Mouse (Mus musculus) neural tube, embryonic 10.5 days (tissue): Measurements from ENCODE around the gene Tnni3k.

Experiments
- DNase-seq: peaks from one replicate; pipeline ENCODE4 v3.0.0-alpha.2; 2017; ENCODE audit warnings: low spot score; ENCODE audit errors: extremely low spot score

The Tnni3k gene

DNA sequence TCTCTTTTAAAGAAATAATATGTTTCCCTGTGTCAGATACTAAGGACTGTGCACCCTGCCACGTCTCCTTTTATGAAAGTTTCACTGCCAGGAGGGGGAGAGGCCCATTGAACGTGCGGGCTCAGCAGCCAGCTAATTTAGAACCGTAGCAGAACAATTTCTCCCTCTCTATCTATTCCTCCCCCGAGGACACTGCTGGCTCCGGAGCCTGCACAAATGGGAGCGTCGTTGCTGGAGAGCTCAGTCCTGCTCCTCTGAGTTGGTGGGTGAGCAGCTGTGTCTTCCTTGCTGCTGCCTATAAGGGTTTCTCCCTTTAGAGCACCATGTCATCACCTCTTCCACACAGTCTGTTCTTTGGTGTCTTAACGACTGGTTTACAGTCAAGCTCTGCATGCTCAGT, 220.8 kb downstream of the Tnni3k start:
- DNase-seq = no peak

DNA sequence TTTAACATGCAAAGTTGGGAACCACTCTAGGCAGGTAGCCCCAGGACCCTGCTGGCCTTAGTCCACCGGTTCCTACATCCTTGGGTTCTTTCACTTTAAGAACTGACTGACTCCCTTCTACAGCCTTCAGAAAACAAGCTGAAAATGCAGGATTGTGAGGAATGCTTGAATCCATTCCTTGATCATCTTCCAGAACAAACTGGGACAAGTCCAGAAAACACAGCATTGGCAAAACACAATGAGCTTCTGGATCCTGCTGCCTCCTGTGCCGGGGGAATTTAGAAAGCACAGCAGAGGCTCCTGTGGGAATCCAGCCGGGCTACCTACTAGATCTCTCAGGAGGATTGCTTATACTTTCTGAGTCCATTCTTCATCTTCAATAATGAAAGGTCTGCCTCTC, 229.5 kb downstream of the Tnni3k start:
- no peak for DNase-seq

DNA sequence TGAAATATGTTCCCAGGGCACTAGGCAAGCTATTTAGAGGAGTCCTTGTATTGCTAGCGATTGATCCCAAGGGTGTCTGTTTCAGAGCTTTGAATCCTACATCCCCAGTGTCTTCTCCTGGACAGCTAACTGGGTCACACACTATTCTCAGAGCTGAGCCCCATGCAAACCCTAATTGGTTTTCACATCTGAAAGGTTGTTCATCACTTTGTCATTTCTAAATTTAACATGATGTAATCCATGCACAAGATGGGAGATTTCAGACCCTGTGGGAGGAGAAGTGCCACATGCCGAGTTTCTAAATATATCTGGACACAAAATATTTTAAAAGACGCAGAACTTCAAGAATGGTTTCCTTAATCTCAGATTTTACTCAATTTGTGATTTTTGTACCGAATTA, 230.5 kb downstream of the Tnni3k start:
- no peak for DNase-seq

DNA sequence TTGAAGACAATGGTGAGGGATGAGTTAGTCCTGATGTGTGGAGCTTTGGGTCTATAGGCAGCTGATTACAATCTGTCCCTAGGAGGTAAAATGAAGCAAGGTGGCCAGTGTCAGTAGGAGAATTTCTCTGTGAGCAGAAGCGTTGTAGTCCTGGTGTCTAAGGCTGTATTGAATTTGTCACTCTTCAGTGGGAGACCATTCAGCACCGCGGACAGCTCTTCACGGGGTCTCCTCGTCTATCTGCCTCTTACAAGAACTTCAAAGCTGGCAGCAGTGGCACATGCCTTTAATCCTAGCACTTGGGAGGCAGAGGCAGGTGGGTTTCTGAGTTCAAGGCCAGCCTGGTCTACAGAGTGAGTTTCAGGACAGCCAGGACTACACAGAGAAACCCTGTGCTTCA, 235.5 kb downstream of the Tnni3k start:
- peak; percentile 66 for DNase-seq

GRCm38 (mm10) chr3:154817732-154818131, 237.5 kb downstream of the Tnni3k start:
- peak; percentile 69 for DNase-seq

- DNase-seq = no peak
Measured at GRCm38 (mm10) chr3:154816801-154817625, 238.2 kb downstream of the Tnni3k start.

DNA sequence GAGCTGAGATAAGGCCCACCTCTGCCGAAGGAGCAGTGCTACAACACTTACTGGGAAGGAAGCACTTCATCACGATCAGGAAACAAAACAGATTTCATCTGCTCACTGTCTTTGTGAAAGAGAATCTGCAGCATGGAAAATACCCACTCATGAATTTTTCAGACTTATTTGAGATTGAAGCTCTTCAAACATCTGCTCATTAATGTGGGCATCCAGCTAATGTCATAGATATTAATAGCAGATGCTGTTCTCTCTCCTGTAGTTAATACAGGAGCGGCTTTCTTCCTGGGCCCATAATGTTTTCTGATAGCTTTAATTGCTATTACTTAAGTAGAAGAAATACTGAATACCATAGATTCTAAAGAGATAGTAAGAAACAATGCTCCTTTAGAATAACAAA, 239.0 kb downstream of the Tnni3k start:
- no peak for DNase-seq

- no peak for DNase-seq
Measured at GRCm38 (mm10) chr3:154815606-154816005, 239.6 kb downstream of the Tnni3k start.

DNA sequence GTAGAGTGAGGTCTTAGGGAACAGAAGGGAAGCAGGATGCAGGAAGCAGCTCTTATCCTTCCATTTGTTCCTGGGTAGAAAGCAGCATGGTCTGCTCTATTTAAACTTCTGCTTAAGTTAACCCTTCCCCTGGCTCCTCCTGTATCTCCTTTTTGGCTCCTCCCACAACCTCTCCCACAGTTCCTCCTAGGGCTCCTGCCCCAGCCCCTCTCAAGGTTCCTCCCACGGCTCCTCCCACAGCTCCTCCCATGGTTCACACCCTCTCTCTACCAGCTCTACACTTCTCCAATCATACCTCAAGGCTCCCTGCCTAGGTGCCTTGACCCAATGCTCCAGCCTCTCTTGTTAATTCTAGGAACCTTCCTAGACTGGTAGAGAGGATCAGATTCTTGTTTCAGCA, 242.3 kb downstream of the Tnni3k start:
- DNase-seq = no peak

DNA sequence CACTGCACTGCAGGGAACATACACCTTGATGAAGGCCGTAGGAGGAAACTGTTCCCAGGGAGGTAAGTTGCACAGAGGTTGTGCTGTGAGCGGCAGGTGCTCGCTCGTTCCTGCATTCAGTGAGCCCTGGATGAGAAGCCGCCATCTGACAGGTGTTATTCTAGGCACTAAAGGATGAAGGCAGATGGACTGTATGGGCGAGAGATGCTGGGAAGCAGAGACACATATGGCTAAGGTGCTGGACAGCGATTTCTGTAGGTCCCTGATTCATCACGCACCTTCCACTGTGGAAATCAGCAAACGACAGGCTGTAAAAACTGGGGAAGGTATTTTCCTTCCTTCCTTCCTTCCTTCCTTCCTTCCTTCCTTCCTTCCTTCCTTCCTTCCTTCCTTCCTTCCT, 243.4 kb downstream of the Tnni3k start:
- no peak for DNase-seq

DNA sequence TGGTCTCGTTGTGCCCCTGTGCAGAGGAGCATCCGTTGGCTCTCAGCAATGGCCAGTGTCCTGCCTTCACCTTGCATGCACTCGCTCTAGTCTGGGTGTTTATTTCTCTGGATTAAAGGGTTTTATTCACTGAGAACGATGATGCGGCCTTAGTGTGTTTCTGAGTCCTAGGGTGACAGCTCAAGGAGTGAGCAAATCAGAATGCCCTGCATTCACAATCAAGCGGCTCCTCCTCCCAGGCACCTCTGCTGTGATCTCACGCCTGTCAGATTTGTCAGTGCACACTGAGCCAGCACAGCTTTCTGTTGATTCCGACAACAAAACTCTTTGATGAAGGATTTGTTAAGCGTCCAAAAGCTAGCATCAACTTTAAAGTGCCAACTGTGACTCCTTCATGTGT, 243.9 kb downstream of the Tnni3k start:
- no peak for DNase-seq

- no peak for DNase-seq
Measured at GRCm38 (mm10) chr3:154810273-154810870, 244.8 kb downstream of the Tnni3k start.

DNA sequence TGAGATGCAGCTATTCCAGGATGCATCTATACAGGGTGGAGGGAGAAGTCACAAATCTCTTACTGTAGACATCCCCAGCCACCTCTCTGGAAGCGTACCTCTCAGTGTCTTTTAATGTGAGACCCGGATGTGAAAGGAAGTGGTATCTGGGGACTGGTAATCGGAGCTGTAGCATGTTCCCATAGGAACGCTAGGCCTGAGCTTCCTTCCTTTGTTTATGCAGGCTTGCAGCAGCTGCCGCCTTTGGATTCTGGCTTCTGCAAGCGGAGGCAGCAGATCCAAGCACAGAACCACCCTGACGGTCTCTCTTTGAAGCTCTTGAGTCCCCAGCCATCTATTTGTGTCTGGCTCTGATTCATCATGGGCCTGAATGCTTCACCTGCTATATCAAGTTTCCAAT, 248.6 kb downstream of the Tnni3k start:
- peak; percentile 32 for DNase-seq

GRCm38 (mm10) chr3:154800888-154801429, 254.2 kb downstream of the Tnni3k start:
- no peak for DNase-seq

DNA sequence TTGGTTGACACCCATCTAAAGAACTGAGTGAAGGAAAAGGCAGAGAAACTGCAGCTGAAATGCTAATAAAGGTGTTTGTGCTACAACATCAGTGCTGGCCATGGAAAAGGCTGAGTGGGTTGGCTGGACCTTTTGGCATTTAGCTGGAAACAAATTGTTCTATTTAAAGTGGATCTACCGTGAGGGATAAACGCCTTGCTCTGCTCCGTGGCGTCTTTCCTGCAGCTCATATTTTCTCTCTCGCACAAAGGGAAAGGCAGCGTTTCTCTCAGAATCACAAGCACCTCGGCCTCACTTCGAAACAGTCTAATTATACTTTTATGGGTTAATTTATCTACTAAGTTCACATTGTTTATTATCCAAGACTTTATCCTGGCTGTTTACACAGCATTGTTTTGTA, 254.8 kb downstream of the Tnni3k start:
- DNase-seq = no peak

GRCm38 (mm10) chr3:154798806-154799205, 256.4 kb downstream of the Tnni3k start:
- no peak for DNase-seq

DNA sequence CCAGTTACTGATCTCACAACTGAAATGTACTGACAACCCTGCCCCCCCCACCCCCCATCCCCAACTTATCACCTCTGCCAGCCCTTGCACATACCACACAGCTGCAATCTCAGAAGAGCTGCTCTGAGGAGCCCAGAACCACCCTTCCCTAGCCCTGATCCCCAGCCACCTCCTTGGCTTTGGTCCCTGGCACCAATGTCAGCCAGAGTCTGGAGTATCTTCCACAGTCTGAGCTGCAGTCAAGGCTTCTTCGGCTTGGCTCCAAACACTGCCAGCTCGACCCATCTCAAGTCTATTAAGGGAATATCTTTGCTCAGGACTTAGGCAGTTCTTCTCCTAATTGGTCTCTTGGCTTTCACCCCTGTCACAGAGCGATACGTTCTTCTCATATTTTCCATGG, 261.6 kb downstream of the Tnni3k start:
- DNase-seq = no peak

- no peak for DNase-seq
Measured at GRCm38 (mm10) chr3:154787611-154788010, 267.6 kb downstream of the Tnni3k start.

DNA sequence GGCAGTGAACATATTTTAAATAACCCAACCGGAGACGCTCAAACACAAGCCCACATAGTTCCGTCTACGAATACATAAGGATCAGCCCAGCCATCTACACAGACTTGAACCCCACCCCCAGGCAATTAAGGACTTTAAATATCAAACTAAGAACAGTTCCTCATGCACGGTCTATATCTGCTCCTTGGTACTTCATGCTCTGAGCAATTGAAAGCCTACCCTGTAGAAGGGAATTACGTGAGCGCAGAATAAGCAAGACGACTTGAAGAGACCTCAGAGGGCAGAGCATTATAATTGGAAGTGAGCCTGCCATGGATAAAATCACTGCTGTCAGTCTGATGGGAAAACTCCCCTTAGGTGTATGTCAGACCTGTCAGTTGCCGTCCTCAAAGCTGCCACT, 268.9 kb downstream of the Tnni3k start:
- DNase-seq = no peak

DNA sequence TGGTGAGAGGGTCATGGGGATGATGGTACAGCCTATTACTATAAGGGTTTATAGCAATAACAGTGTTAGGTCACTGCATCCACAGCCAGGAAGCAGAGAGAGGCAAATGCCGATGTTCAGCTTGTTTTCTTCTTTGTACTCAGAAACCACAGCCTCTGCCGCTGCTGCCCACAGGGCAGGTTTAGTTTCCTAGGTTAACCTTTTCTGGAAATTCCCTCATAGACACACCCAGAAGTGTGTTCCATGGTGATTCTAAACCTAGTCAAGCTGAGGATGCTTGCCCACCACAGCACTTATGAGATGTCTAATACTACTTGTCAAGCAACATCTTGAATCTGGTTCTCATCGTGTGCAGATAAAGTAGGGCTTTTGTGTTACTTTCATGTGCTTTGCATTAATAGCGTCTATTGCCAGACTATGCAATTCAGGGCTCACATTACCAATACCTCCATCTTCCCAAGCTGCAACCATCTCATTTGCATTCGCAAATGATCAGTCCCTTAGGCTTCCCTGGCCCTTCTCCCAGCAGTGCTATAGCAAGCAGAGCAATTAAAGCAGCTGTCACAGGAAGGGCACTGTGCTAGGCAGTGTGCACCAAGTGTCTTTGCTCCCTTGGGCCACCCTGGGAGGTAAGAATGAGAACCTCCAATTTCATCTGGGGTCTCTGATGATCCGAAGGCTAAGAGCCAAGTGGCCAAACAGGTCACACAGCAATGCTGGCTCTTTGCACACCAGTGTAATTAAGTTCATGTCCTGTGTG, 276.2 kb downstream of the Tnni3k start:
- DNase-seq = no peak

DNA sequence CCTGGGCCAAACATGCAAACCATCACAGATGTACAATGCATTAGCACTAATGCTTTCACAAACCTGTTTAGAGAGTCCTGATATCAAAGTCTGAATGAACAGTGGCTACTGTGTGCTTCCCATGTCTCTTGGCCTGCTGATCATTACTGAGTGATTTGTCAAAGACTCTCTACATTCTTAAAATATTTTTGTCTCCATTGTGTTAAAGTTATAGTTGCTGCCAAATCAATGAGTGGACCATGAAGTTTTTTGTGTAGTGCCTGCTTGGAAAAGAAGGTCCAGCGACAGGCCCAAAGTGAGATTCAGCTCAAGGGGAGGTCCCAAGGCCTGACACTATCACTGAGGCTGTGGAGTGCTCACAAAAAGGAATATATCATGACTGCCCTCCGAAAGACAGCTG, 283.6 kb downstream of the Tnni3k start:
- no peak for DNase-seq

GRCm38 (mm10) chr3:154766321-154766720, 288.9 kb downstream of the Tnni3k start:
- no peak for DNase-seq
